1 mouse cellular context compared by ENCODE assay signal in the genomic region with DNA sequence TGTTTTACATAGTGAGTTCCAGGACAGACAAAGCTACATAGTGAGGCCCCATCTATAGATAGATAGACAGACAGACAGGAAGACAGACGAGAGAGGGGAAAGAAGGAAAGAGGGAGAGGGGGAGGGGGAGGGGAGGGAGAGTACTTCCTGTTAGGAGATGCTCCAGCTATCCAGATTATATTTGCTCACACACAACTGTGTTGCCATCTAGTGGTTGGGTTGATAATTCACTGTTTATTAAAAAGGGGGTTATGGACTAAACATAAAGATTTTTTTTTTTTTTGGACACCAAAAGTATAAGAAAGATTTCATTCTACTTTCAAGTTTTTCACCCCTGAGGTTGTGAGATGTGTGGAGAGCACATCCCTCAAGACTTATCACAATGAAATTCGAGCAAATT.
TF ChIP-seq lines count a peak whose summit lies in the region.

No protein-coding gene starts in this region.

TF ChIP-seq in MEL, 35 proteins besides CTCF, POLR2A, EP300 and RAD21 (continued from another document):
- TF ChIP-seq MYB (IDR thresholded peaks at IDR 0.05; ENCODE audit: low read depth, low read length), result no peak
- TF ChIP-seq MXI1 (IDR thresholded peaks at IDR 0.05; ENCODE audit: low read depth, low read length), result no peak
- TF ChIP-seq JUND (IDR thresholded peaks at IDR 0.05; ENCODE audit: low read depth, low read length), result no peak
- TF ChIP-seq MAZ (IDR thresholded peaks at IDR 0.05; ENCODE audit: low read depth, low read length), result no peak
- TF ChIP-seq GATA1 (IDR thresholded peaks at IDR 0.05; ENCODE audit: low read depth, low read length), result no peak
- TF ChIP-seq SIN3A (IDR thresholded peaks at IDR 0.05; ENCODE audit: low read length), result no peak
- TF ChIP-seq USF1 (IDR thresholded peaks at IDR 0.05; ENCODE audit: low read depth, low read length), result no peak
- TF ChIP-seq RCOR1 (IDR thresholded peaks at IDR 0.05; ENCODE audit: low read depth, low read length), result no peak
